Mouse (Mus musculus) gastrocnemius, adult 2 months (tissue): ENCODE results near the gene Atp1a1. TPM values are rescaled to one million over a fixed set of nuclear protein-coding genes. Genes with fewer than 3 reads are reported as not detected.
A peak's percentile ranks its signal among the peaks of the same experiment; 100 is the strongest.

ENCODE experiments used
- DNase-seq: peaks from one replicate; pipeline ENCODE4 v3.0.0; 2022
- H3K27ac ChIP-seq: fragments of 200-600 bp; 2 replicates; pipeline ENCODE4 v1.8.1; 2022; ENCODE audit warnings: mild to moderate bottlenecking
- H3K4me3 ChIP-seq: fragments of 200-600 bp; 2 replicates; pipeline ENCODE4 v1.8.1; 2022; ENCODE audit warnings: mild to moderate bottlenecking, moderate library complexity
- CTCF ChIP-seq: fragments of 200-600 bp; IDR thresholded peaks from 2 replicates; pipeline ENCODE4 v1.8.1; 2022; ENCODE audit warnings: antibody characterized with exemption, mild to moderate bottlenecking, moderate library complexity
- intact Hi-C: fragments of 180-260 bp; cut with DNase I; formaldehyde crosslinking; loops from one replicate; pipeline ENCODE4 v1.15.1; 2025
- total RNA-seq, 2 experiments: library from RNA; stranded (reverse); gene quantifications; 2 replicates each; pipeline ENCODE4 v1.2.3; 2021

Gene Atp1a1
- total RNA-seq, 2 experiments from 2014 or later: 80.1 to 81.1 TPM

- H3K4me3 ChIP-seq: no peak overlapping the region
- TF ChIP-seq CTCF: no peak
- no peak overlapping the region for H3K27ac ChIP-seq
- intact Hi-C loops: no loop called here
- DNase-seq: no peak
Observed at GRCm38 (mm10) chr3:101636086-101636485, 31.6 kb upstream of the Atp1a1 start.

GRCm38 (mm10) chr3:101634141-101634900 lies 29.8 kb upstream of the Atp1a1 start:
- intact Hi-C loops: no loop called here
- H3K4me3 ChIP-seq: no peak overlapping the region
- no peak overlapping the region for H3K27ac ChIP-seq
- no peak for DNase-seq
- TF ChIP-seq CTCF: no peak

GRCm38 (mm10) chr3:101628255-101628654 lies 23.8 kb upstream of the Atp1a1 start:
- intact Hi-C loops: no loop called here
- no peak for TF ChIP-seq CTCF
- no peak overlapping the region for H3K4me3 ChIP-seq

GRCm38 (mm10) chr3:101624287-101624686 lies 19.8 kb upstream of the Atp1a1 start:
- H3K27ac ChIP-seq: no peak overlapping the region
- no peak for DNase-seq

More at GRCm38 (mm10) chr3:101628255-101628654, 23.8 kb upstream of the Atp1a1 start:
- DNase-seq: no peak
- no peak overlapping the region for H3K27ac ChIP-seq

GRCm38 (mm10) chr3:101619017-101619416 lies 14.5 kb upstream of the Atp1a1 start:
- DNase-seq: no peak
- TF ChIP-seq CTCF: no peak
- intact Hi-C loops: no loop called here
- Histone ChIP-seq H3K4me3 (no peak overlapping the region), H3K27ac (no peak overlapping the region)

More at GRCm38 (mm10) chr3:101624287-101624686, 19.8 kb upstream of the Atp1a1 start:
- no peak overlapping the region for H3K4me3 ChIP-seq
- TF ChIP-seq CTCF: no peak
- intact Hi-C loops: no loop called here

DNA sequence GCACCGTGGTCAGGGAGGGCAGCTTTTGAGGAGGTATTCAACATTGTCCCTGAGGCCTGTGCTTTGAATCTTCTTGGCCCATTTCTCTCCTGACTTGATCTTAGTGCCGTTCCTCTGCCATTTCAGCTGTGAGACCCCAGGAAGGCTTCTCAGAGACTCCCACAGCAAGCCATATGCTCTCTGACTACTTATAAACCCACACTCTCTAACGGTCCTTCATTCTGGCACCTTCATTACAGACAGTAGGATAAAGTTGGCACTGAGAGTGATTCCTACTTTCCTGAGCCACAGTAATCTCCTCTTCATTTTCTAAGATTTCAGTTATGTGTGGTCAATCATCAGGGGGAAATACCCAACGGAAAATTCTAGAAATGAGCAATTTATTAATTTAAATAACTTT lies 14.0 kb upstream of the Atp1a1 start:
- no peak overlapping the region for H3K4me3 ChIP-seq
- DNase-seq: no peak
- intact Hi-C loops: no loop called here
- H3K27ac ChIP-seq: no peak overlapping the region
- no peak for TF ChIP-seq CTCF

DNA sequence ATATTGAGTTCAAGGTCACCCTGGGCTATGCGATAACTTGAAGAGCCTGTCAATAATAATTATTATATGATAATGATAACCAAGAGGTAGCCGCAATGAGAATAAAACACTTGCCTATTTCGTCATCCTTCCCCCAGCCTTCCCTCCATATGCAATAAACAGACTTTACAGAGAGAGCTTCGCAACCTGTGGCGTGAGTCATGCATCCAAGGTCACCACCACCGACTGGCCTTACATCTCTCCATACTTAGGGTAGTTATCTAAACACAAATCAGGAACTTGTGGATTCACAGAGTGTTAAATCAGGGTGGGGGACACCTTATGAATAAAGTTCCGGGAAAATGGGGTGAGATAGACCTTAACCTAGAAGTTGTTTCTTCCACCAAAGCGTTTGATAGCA lies 13.0 kb upstream of the Atp1a1 start:
- TF ChIP-seq CTCF: no peak
- DNase-seq: no peak
- Histone ChIP-seq H3K4me3 (no peak overlapping the region), H3K27ac (no peak overlapping the region)
- intact Hi-C loops: no loop called here

DNA sequence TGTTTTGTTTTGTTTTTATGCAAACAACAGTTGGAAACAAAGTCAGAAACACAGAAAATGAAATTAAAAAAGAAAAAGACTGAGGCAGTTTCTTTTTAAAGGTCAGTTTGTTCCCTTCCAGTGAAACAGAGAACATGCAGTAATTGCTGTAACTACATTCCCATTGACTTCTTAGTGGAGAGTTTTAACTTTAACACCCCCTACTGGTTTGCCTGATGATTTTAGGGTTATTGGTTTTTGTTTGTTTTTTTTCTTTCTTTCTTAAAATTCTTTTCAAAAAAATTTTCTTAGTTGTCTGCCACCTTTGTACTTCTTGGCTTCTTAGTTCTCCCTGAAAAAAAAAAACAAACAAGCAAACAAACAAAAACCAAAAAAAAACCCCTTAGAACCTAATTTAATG lies 12.5 kb upstream of the Atp1a1 start:
- DNase-seq: no peak
- Histone ChIP-seq H3K27ac (no peak overlapping the region), H3K4me3 (no peak overlapping the region)
- intact Hi-C loops: no loop called here
- TF ChIP-seq CTCF: peak; percentile 46; the same call in 1 of the 2 replicates

DNA sequence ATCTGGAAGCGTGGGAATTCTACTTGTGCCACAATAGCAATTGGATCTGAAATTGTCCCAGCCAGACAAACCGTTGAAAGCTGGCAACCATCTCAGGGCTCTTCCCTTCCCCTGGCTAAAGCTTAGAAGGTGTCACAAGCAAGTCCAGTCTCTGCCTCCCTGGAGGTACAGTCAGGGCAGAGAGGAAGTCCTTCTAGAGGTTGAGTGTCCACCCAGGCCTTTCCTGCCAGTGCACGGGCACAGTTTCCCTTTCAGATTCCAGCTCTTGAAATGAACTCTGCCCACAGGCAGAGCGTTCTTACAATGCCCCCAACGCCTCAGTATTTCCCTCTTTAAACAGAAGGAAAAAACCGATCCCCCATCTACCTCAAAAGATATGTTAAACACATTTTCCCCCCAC lies 11.4 kb upstream of the Atp1a1 start:
- TF ChIP-seq CTCF: no peak
- DNase-seq: no peak
- Histone ChIP-seq H3K4me3 (no peak overlapping the region), H3K27ac (no peak overlapping the region)
- intact Hi-C loops: no loop called here

- Histone ChIP-seq H3K27ac (peak overlapping the region; percentile 35; the same call in 1 of the 2 replicates), H3K4me3 (no peak overlapping the region)
- TF ChIP-seq CTCF: no peak
- no peak for DNase-seq
- intact Hi-C loops: no loop called here
Observed at GRCm38 (mm10) chr3:101611813-101612491, 7.5 kb upstream of the Atp1a1 start.

DNA sequence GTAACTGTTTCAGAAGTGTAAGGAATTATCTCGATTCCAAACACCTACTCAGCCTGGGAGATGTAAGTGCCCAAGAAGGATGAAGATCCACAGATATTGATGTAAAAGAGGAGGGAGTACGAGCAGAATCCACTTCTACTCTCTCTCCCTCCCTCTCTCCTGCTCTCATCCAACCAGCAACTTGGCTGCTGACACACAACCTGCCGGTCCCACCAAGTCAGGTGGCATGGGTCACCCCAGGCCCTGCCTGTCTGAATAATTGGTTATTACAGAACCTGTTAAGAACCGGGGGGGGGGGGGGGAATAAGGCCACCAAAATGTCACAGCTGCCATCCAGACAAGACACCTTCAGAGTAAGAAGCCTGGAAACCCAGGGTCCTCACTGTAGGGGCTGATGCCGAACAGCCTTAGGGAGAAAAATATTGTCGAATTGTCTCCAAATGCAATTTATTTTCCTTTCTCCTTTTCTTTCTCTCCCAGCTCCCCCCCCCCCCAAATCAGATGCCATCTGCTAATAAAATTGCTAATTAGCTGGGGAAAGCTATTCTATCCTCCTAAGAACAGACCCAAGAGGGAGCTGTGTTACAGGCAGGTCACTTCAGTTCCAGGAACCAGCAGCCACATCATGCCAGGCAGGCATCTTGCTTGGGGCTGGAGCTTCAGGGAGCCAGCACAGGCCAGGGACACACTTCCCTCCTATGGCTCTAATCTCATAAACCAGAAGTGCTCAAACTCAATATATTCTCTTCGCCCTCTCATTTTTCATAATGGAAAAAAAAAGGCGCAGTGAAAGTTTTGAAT lies 6.7 kb upstream of the Atp1a1 start:
- peak overlapping the region; percentile 35; the same call in 1 of the 2 replicates for H3K27ac ChIP-seq
- TF ChIP-seq CTCF: no peak
- intact Hi-C loops: no loop called here
- H3K4me3 ChIP-seq: no peak overlapping the region
- no peak for DNase-seq

GRCm38 (mm10) chr3:101609302-101609701 lies 4.8 kb upstream of the Atp1a1 start:
- peak; percentile 44 for DNase-seq
- Histone ChIP-seq H3K27ac (peak overlapping the region; percentile 56; the same call in 1 of the 2 replicates), H3K4me3 (no peak overlapping the region)
- intact Hi-C loops: loop anchor here (2.0 to 10.0 kb wide), 3 partner anchors 93 to 685 kb away; partner anchors contain the start of gene Trim45
- TF ChIP-seq CTCF: no peak
